Mouse (Mus musculus) stomach, embryonic 16.5 days (tissue): Measurements from ENCODE around the gene Trim16. TPM values are rescaled to one million over a fixed set of nuclear protein-coding genes. Genes with fewer than 3 reads are reported as not detected.

ENCODE experiments used
- ATAC-seq: fragments of 200-750 bp; cut with Nextera tagmentation; 2 replicates; pipeline ENCODE4 v1.8.0; 2017; ENCODE audit warnings: moderate number of reproducible peaks, moderate TSS enrichment; ENCODE audit not compliant: insufficient read depth, low FRiP score
- H3K27ac ChIP-seq: fragments of 300-500 bp; sonication (generic); 2 replicates; pipeline ENCODE4 v1.5.1; 2014; ENCODE audit warnings: low read length
- H3K27me3 ChIP-seq: fragments of 300-500 bp; sonication (generic); 2 replicates; pipeline ENCODE4 v1.6.1; 2014; ENCODE audit warnings: low read length, control low read depth, mixed read lengths; ENCODE audit not compliant: control insufficient read depth, insufficient read depth
- H3K36me3 ChIP-seq: fragments of 300-500 bp; sonication (generic); 2 replicates; pipeline ENCODE4 v1.6.1; 2014; ENCODE audit warnings: low read length; ENCODE audit not compliant: control insufficient read depth, insufficient read depth
- H3K4me1 ChIP-seq: fragments of 300-500 bp; sonication (generic); 2 replicates; pipeline ENCODE4 v1.6.1; 2014; ENCODE audit warnings: low read length, control low read depth, mixed read lengths; ENCODE audit not compliant: control insufficient read depth, insufficient read depth
- H3K4me2 ChIP-seq: fragments of 300-500 bp; sonication (generic); 2 replicates; pipeline ENCODE4 v1.6.1; 2014; ENCODE audit warnings: low read depth, low read length, mixed read lengths
- H3K4me3 ChIP-seq: fragments of 300-500 bp; sonication (generic); replicated peaks from 2 replicates; pipeline ENCODE4 v1.5.1; 2014; ENCODE audit warnings: mild to moderate bottlenecking, low read length
- H3K9ac ChIP-seq: fragments of 300-500 bp; sonication (generic); 2 replicates; pipeline ENCODE4 v1.6.1; 2014; ENCODE audit warnings: low read length
- H3K9me3 ChIP-seq: fragments of 300-500 bp; sonication (generic); replicated peaks from 2 replicates; pipeline ENCODE4 v1.6.1; 2016; ENCODE audit warnings: low read length, control low read depth; ENCODE audit not compliant: control insufficient read depth
- WGBS: fragments of 180-500 bp; shearing (Covaris S2); extraction: QIAGEN DNeasy Blood & Tissue Kit; methylation state at CpG from one replicate; pipeline ENCODE4 v1.1.7; 2014; 5-methylcytosine and 5-hydroxymethylcytosine counted together
- polyA plus RNA-seq: library from polyadenylated mRNA; unstranded; fragments of >200 nt; fragmentation: Nextera tagmentation; extraction: Ambion mirVana; gene quantifications from 2 replicates; pipeline ENCODE4 v1.2.1, GENCODE M21; 2015

Gene Trim16
- polyA plus RNA-seq, 1 experiment from 2014 or later = 21.7 TPM

DNA sequence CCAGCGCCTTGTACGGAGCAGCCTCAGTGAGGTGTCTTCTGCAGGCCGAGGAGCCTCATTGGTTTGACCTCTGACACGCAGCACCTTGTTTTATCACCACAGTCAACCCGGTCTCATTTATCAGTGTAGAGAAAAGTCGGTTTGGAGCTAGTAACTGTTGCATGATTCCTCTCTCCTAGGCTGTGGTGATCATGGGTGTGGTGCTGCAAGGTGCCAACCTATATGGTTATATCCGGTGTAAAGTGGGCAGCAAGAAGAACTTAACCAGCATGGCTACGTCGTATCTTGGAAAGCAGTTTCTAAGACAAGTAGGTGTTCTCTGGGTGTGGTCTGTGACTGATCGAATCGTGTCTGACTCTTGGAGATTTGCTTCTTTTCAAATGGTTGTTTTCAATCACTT lies 71.7 kb downstream of the Trim16 start:
- Histone ChIP-seq H3K4me3 (no peak overlapping the region), H3K27me3 (no peaks in the 10 kb centered on the region), H3K36me3 (no peaks in the 10 kb centered on the region; the same call in 1 of the 2 replicates), H3K4me2 (no peak overlapping the region), H3K9me3 (no peaks in the 10 kb centered on the region), H3K9ac (no peak overlapping the region), H3K27ac (no peak overlapping the region), H3K4me1 (no peaks in the 10 kb centered on the region)
- 88% methylated on average over 11 of the region's 11 CpGs for WGBS
- ATAC-seq = no peak

Other genes with a start within 250 kb of the Trim16 start
- gene Trpv2, start 245.7 kb upstream of the Trim16 start, polyA plus RNA-seq = 20.9 and 22.2 TPM in 2 replicates
- 5.3 and 5.6 TPM in 2 replicates for gene Lrrc75a, start 171.7 kb upstream of the Trim16 start, polyA plus RNA-seq
- gene Mmgt2, start 171.6 kb upstream of the Trim16 start, polyA plus RNA-seq = 39.6 and 42.1 TPM in 2 replicates
- gene Zfp287, start 88.3 kb upstream of the Trim16 start, polyA plus RNA-seq = 6.3 and 7.3 TPM in 2 replicates
- not detected in 2 replicates for gene Gm10428, start 67.1 kb upstream of the Trim16 start, polyA plus RNA-seq
- 14.5 and 14.6 TPM in 2 replicates for gene Zfp286, start 30.8 kb upstream of the Trim16 start, polyA plus RNA-seq
- gene Fbxw10, start 26.8 kb downstream of the Trim16 start, polyA plus RNA-seq = 0.30 and 0.50 TPM in 2 replicates
- 85.4 and 93.8 TPM in 2 replicates for gene Tvp23b, start 59.2 kb downstream of the Trim16 start, polyA plus RNA-seq
- gene Cdrt4, start 131.0 kb downstream of the Trim16 start, polyA plus RNA-seq = 0.32 TPM in 1 of 2 replicates, not detected in the other
- gene Tekt3, start 241.4 kb downstream of the Trim16 start, polyA plus RNA-seq = not detected in 2 replicates